Comparison of ENCODE assay signal across 10 mouse cellular contexts in genomic region chr17:31510944-31511343, GRCm38 (mm10). TPM values are rescaled to one million over a fixed set of nuclear protein-coding genes. Genes with fewer than 3 reads are reported as not detected.
DNase-seq lines count a peak whose midpoint lies in the region; ATAC-seq and TF ChIP-seq lines count a peak whose summit lies in the region.
"Had no signal": no experiment of that assay in that cellular context is flagged by ENCODE, and none has a peak within 500 bp of the region (broad histone marks: within the 10 kb centered on the region; RNA-seq: fewer than 3 reads in every experiment).

No protein-coding gene starts in this region.

- no peak for TF ChIP-seq POLR2A in embryonic fibroblast, embryonic 13.5 days (IDR thresholded peaks at IDR 0.05; ENCODE audit: low read depth, low read length)

- no peaks in the 10 kb centered on the region for H3K4me1 ChIP-seq in embryonic fibroblast, embryonic 13.5 days (ENCODE audit: control insufficient read depth, insufficient read depth, low read length)
- peaks cover 30% of the 10 kb centered on the region for H3K4me1 ChIP-seq in liver, embryonic 12.5 days

- H3K36me3 ChIP-seq in liver, embryonic 12.5 days: peaks cover 50% of the 10 kb centered on the region

- WGBS in liver, embryonic 12.5 days (ENCODE audit: insufficient replicate concordance): 84% methylated on average over 6 of the region's 6 CpGs

- no peak for ATAC-seq in liver, embryonic 12.5 days

- TF ChIP-seq CTCF in gastrocnemius, adult 2 months (IDR thresholded peaks at IDR 0.05): no peak
- TF ChIP-seq CTCF in embryonic fibroblast, embryonic 13.5 days (IDR thresholded peaks at IDR 0.05; ENCODE audit: borderline replicate concordance, insufficient read depth, low read length): no peak

- intact Hi-C loops in gastrocnemius, adult 2 months (cut with DNase I): loop anchor here (5.0 kb wide), 1 partner anchor 151 kb away; no protein-coding TSS in a partner anchor
- intact Hi-C loops in gastrocnemius, postnatal 14 days (cut with DNase I; ENCODE audit: low total_unique reads): no loop called here

- H3K4me3 ChIP-seq in gastrocnemius, adult 2 months: peak overlapping the region; percentile 80
- H3K4me3 ChIP-seq in embryonic fibroblast, embryonic 13.5 days (ENCODE audit: insufficient read depth, low read length): peak overlapping the region; percentile 83
- H3K4me3 ChIP-seq in liver, embryonic 12.5 days: peak overlapping the region; percentile 84

- H3K27me3 ChIP-seq in liver, embryonic 12.5 days (replicated peaks): no peaks in the 10 kb centered on the region
- H3K27me3 ChIP-seq: Patski had no signal

- DNase-seq in gastrocnemius, adult 2 months: no peak
- DNase-seq in gastrocnemius, postnatal 14 days: no peak
- peak; percentile 34 for DNase-seq in A20 (ENCODE audit: low read depth, low spot score)
- no peak for DNase-seq in spleen, postnatal 36 days (ENCODE audit: low spot score in 2 of 2)
- DNase-seq in frontal cortex, postnatal 25 days (ENCODE audit: low spot score in 2 of 2): no peak
- DNase-seq in frontal cortex, adult 2 months (ENCODE audit: extremely low spot score in 1 of 2, low spot score in 1 of 2): no peak
- DNase-seq: right cerebral cortex, postnatal 14 days had no signal

- peak overlapping the region; percentile 83 for H3K9ac ChIP-seq in liver, embryonic 12.5 days

- no peak overlapping the region; the same call in 1 of the 2 replicates for H3K27ac ChIP-seq in gastrocnemius, adult 2 months
- H3K27ac ChIP-seq in embryonic fibroblast, embryonic 13.5 days (ENCODE audit: insufficient read depth, low read length): no peak overlapping the region
- H3K27ac ChIP-seq in liver, embryonic 12.5 days: no peak overlapping the region

- H3K9me3 ChIP-seq in liver, embryonic 12.5 days (replicated peaks): no peaks in the 10 kb centered on the region

- peak overlapping the region; percentile 95 for H3K4me2 ChIP-seq in liver, embryonic 12.5 days

RNA-seq across cellular contexts. Expression of gene Wdr4, which starts 8.8 kb away (rescaled TPM):
- 1 to 10 TPM; 4.3 to 7.7 TPM for total RNA-seq in gastrocnemius, adult 2 months (2021)
- total RNA-seq in gastrocnemius, postnatal 14 days (2021): 1 to 10 TPM; 6.7 to 7.9 TPM
- polyA plus RNA-seq in embryonic fibroblast, embryonic 13.5 days (2011; ENCODE audit: insufficient read length, low read depth, missing spikeins): 18.9 and 19.7 TPM in 2 replicates
- 42.2 and 46.1 TPM in 2 replicates for polyA plus RNA-seq in liver, embryonic 12.5 days (2016; fragmentation: Nextera tagmentation; extraction: Ambion mirVana)
- 24.8 and 30.3 TPM in 2 replicates for polyA plus RNA-seq in frontal cortex, adult 2 months (2012; rRNA removed)

RNA-seq across cellular contexts. Expression of gene Ndufv3, which starts 9.0 kb away (rescaled TPM):
- 100 to 1,000 TPM; 451 to 524 TPM for total RNA-seq in gastrocnemius, adult 2 months (2021)
- 100 to 1,000 TPM; 423 to 456 TPM for total RNA-seq in gastrocnemius, postnatal 14 days (2021)
- polyA plus RNA-seq in embryonic fibroblast, embryonic 13.5 days (2011; ENCODE audit: insufficient read length, low read depth, missing spikeins): 140 and 141 TPM in 2 replicates
- polyA plus RNA-seq in liver, embryonic 12.5 days (2016; fragmentation: Nextera tagmentation; extraction: Ambion mirVana): 214 and 215 TPM in 2 replicates
- polyA plus RNA-seq in frontal cortex, adult 2 months (2012; rRNA removed): 313 and 363 TPM in 2 replicates

RNA-seq across cellular contexts. Expression of gene Pknox1, which starts 53.6 kb away (rescaled TPM):
- total RNA-seq in gastrocnemius, adult 2 months (2021): 1 to 10 TPM; 7.0 to 7.1 TPM
- total RNA-seq in gastrocnemius, postnatal 14 days (2021): 10 to 100 TPM in 1 of 2 experiments, 1 to 10 TPM in 1; 7.9 to 10.7 TPM
- polyA plus RNA-seq in embryonic fibroblast, embryonic 13.5 days (2011; ENCODE audit: insufficient read length, low read depth, missing spikeins): 16.6 and 18.9 TPM in 2 replicates
- polyA plus RNA-seq in liver, embryonic 12.5 days (2016; fragmentation: Nextera tagmentation; extraction: Ambion mirVana): 15.4 and 16.7 TPM in 2 replicates
- 27.2 and 31.0 TPM in 2 replicates for polyA plus RNA-seq in frontal cortex, adult 2 months (2012; rRNA removed)
